Mouse (Mus musculus) embryonic facial prominence, embryonic 13.5 days (tissue): ENCODE data around the gene Fbn1. TPM values are rescaled to one million over a fixed set of nuclear protein-coding genes. Genes with fewer than 3 reads are reported as not detected.

Experiments used
- ATAC-seq: fragments of 200-750 bp; cut with Nextera tagmentation; 2 replicates; pipeline ENCODE4 v1.8.0; 2017; ENCODE audit warnings: low read depth; ENCODE audit not compliant: insufficient number of reproducible peaks, insufficient read depth, low FRiP score, low TSS enrichment
- H3K27ac ChIP-seq: fragments of 300-500 bp; sonication (generic); 2 replicates; pipeline ENCODE4 v1.5.1; 2015; ENCODE audit warnings: moderate library complexity, mild to moderate bottlenecking, inconsistent platforms
- H3K27me3 ChIP-seq: fragments of 300-500 bp; sonication (generic); 2 replicates; pipeline ENCODE4 v1.6.1; 2015; ENCODE audit warnings: mild to moderate bottlenecking, inconsistent platforms
- H3K36me3 ChIP-seq: fragments of 300-500 bp; sonication (generic); 2 replicates; pipeline ENCODE4 v1.6.1; 2015; ENCODE audit warnings: mild to moderate bottlenecking, inconsistent platforms
- H3K4me1 ChIP-seq: fragments of 300-500 bp; sonication (generic); 2 replicates; pipeline ENCODE4 v1.6.1; 2015; ENCODE audit warnings: inconsistent platforms
- H3K4me2 ChIP-seq: fragments of 300-500 bp; sonication (generic); 2 replicates; pipeline ENCODE4 v1.6.1; 2015; ENCODE audit warnings: moderate library complexity, mild to moderate bottlenecking, inconsistent platforms
- H3K4me3 ChIP-seq: fragments of 300-500 bp; sonication (generic); 2 replicates; pipeline ENCODE4 v1.5.1; 2015; ENCODE audit warnings: mild to moderate bottlenecking, inconsistent platforms
- H3K9ac ChIP-seq: fragments of 300-500 bp; sonication (generic); 2 replicates; pipeline ENCODE4 v1.6.1; 2015; ENCODE audit warnings: mild to moderate bottlenecking, inconsistent platforms
- H3K9me3 ChIP-seq: fragments of 300-500 bp; sonication (generic); 2 replicates; pipeline ENCODE4 v1.6.1; 2016; ENCODE audit warnings: inconsistent platforms
- WGBS: fragments of 180-500 bp; shearing (Covaris S2); methylation state at CpG from one replicate; pipeline ENCODE4 v1.1.7; 2015; ENCODE audit warnings: mixed read lengths; 5-methylcytosine and 5-hydroxymethylcytosine counted together
- polyA plus RNA-seq: library from polyadenylated mRNA; unstranded; fragments of >200 nt; fragmentation: Nextera tagmentation; extraction: Ambion mirVana; gene quantifications from 2 replicates; pipeline ENCODE4 v1.2.1, GENCODE M21; 2015

Gene Fbn1
- polyA plus RNA-seq, 1 experiment from 2014 or later = 19.3 TPM

DNA sequence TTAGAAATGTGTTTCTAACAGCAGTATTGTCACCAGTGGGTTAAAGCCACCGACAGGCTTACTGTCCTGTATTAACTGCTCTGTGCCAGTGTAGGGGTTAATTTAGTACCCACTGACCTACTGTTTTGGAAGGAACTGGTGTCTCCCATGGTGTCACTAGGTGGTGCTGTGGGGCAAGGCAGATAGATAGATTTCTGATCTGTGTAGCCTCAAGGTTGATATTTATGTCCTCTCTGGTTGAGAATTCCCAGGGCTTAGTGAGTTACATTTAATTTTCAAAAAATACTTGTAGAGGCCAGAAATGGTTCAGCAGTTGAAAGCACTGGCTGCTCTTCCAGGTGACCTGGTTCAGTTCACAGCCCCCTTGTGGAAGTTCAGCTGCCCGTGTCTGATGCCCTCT is 255.5 kb downstream of the Fbn1 start:
- Histone ChIP-seq H3K27me3 (no peaks in the 10 kb centered on the region), H3K9me3 (0 out of 2 replicates have a peak, but pooled peaks cover 5% of the 10 kb centered on the region), H3K4me2 (no peak overlapping the region), H3K4me3 (no peak overlapping the region), H3K36me3 (peaks cover 67% of the 10 kb centered on the region), H3K4me1 (peaks cover 21% of the 10 kb centered on the region), H3K9ac (no peak overlapping the region), H3K27ac (no peak overlapping the region)
- no peak for ATAC-seq
- WGBS = 59% methylated on average over 2 of the region's 2 CpGs

DNA sequence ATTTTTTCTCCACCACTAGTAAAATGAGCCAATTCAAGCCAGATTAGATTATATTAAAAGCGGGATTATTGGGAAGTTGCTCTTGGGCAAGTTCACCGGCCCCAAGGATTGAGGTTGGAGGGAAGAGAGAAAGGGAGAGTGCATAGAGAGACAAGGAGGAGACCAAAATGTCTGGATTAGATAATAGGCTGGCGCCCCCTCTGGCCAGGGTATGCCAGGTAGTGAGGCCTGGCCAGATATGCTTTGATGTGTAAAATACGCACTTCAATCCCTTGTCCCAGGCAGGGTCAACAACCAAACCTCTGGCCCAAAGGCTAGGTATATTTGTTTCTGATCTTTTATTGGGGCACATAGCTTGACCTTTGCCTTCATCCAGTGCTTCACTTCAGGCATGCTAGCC is 256.0 kb downstream of the Fbn1 start:
- H3K9me3 ChIP-seq = 0 out of 2 replicates have a peak, but pooled peaks cover 5% of the 10 kb centered on the region
- H3K9ac ChIP-seq = no peak overlapping the region
- no peak overlapping the region for H3K4me2 ChIP-seq
- no peak for ATAC-seq
- no peaks in the 10 kb centered on the region for H3K27me3 ChIP-seq
- no peak overlapping the region for H3K4me3 ChIP-seq
- H3K36me3 ChIP-seq = peaks cover 62% of the 10 kb centered on the region
- peaks cover 21% of the 10 kb centered on the region for H3K4me1 ChIP-seq
- WGBS = 85% methylated on average over 4 of the region's 4 CpGs
- no peak overlapping the region for H3K27ac ChIP-seq

Other genes with a start within 250 kb of the Fbn1 start
- gene Gm9913, start 2.9 kb downstream of the Fbn1 start, polyA plus RNA-seq = 0.38 and 0.39 TPM in 2 replicates
- 6.7 and 9.0 TPM in 2 replicates for gene Cep152, start 117.1 kb upstream of the Fbn1 start, polyA plus RNA-seq
- gene Eid1, start 165.1 kb upstream of the Fbn1 start, polyA plus RNA-seq = 292 and 317 TPM in 2 replicates
- gene Shc4, start 216.2 kb upstream of the Fbn1 start, polyA plus RNA-seq = 1.5 and 2.0 TPM in 2 replicates